Mouse (Mus musculus) stomach, embryonic 16.5 days (tissue): ENCODE measurements at regions not wholly inside any gene's neighbourhood (a gene's known extent, or its start where the extent isn't known, plus 50 kb on each side); places are given as distances from the start of the nearest gene placed in this dataset.

Source experiments
- ATAC-seq: fragments of 200-750 bp; cut with Nextera tagmentation; 2 replicates; pipeline ENCODE4 v1.8.0; 2017; ENCODE audit warnings: moderate number of reproducible peaks, moderate TSS enrichment; ENCODE audit not compliant: insufficient read depth, low FRiP score
- H3K27ac ChIP-seq: fragments of 300-500 bp; sonication (generic); 2 replicates; pipeline ENCODE4 v1.5.1; 2014; ENCODE audit warnings: low read length
- H3K27me3 ChIP-seq: fragments of 300-500 bp; sonication (generic); 2 replicates; pipeline ENCODE4 v1.6.1; 2014; ENCODE audit warnings: low read length, control low read depth, mixed read lengths; ENCODE audit not compliant: control insufficient read depth, insufficient read depth
- H3K36me3 ChIP-seq: fragments of 300-500 bp; sonication (generic); 2 replicates; pipeline ENCODE4 v1.6.1; 2014; ENCODE audit warnings: low read length; ENCODE audit not compliant: control insufficient read depth, insufficient read depth
- H3K4me1 ChIP-seq: fragments of 300-500 bp; sonication (generic); 2 replicates; pipeline ENCODE4 v1.6.1; 2014; ENCODE audit warnings: low read length, control low read depth, mixed read lengths; ENCODE audit not compliant: control insufficient read depth, insufficient read depth
- H3K4me2 ChIP-seq: fragments of 300-500 bp; sonication (generic); 2 replicates; pipeline ENCODE4 v1.6.1; 2014; ENCODE audit warnings: low read depth, low read length, mixed read lengths
- H3K4me3 ChIP-seq: fragments of 300-500 bp; sonication (generic); replicated peaks from 2 replicates; pipeline ENCODE4 v1.5.1; 2014; ENCODE audit warnings: mild to moderate bottlenecking, low read length
- H3K9ac ChIP-seq: fragments of 300-500 bp; sonication (generic); 2 replicates; pipeline ENCODE4 v1.6.1; 2014; ENCODE audit warnings: low read length
- H3K9me3 ChIP-seq: fragments of 300-500 bp; sonication (generic); replicated peaks from 2 replicates; pipeline ENCODE4 v1.6.1; 2016; ENCODE audit warnings: low read length, control low read depth; ENCODE audit not compliant: control insufficient read depth
- WGBS: fragments of 180-500 bp; shearing (Covaris S2); extraction: QIAGEN DNeasy Blood & Tissue Kit; methylation state at CpG from one replicate; pipeline ENCODE4 v1.1.7; 2014; 5-methylcytosine and 5-hydroxymethylcytosine counted together

DNA sequence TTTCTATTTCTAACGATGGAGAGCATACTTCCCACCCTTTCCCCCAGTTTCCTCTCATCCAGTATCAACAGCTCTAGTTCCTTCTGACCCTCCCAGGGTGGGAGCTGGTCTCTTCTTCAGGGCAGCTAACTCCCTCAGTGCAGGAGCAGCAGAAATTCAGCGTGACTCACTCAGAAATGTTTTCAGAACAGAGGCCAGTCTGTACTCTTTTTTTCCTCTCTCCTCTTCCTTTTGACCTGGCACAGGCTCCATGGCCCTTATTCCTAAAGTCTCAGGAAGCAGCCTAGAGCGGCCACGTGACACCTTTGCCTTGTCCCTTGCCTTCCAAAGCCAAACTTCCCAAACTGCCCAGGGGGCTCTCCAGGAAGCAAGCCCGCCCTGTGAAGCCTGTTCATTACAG is 55.4 kb downstream of the Pja1 start:
- Histone ChIP-seq H3K27ac (peak overlapping the region; percentile 24; the same call in 1 of the 2 replicates), H3K27me3 (peaks cover 18% of the 10 kb centered on the region), H3K9ac (no peak overlapping the region), H3K4me1 (0 out of 2 replicates have a peak, but pooled peaks cover 3% of the 10 kb centered on the region), H3K9me3 (no peaks in the 10 kb centered on the region), H3K4me3 (no peak overlapping the region), H3K36me3 (no peaks in the 10 kb centered on the region), H3K4me2 (no peak overlapping the region)
- 47% methylated on average over 5 of the region's 5 CpGs for WGBS
- ATAC-seq = no peak

DNA sequence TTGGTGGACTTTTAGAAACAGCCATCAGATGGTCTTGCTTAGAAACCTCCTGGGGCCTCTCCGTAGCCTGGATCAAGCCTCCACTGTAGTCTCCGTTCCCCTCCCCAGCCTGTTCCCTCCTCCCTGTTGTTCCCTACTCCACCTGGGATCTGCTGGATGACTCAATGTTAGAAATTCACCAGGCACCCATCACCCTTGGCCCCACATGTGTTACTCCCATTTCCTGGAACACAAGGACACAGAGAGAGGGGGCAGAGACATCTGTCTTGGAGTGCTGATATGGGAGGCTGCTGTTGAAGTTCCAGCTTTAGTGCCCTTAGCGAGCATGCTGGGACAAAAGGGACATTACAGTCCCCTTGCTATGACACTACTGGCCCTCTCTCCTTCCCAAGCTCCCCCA is 60.1 kb downstream of the Pja1 start:
- ATAC-seq = no peak
- Histone ChIP-seq H3K4me3 (no peak overlapping the region), H3K9ac (no peak overlapping the region), H3K9me3 (no peaks in the 10 kb centered on the region), H3K27me3 (peaks cover 5% of the 10 kb centered on the region; the same call in 1 of the 2 replicates), H3K27ac (no peak overlapping the region), H3K4me2 (no peak overlapping the region), H3K4me1 (peaks cover 8% of the 10 kb centered on the region; the same call in 1 of the 2 replicates), H3K36me3 (no peaks in the 10 kb centered on the region)
- WGBS = 59% methylated on average over 3 of the region's 3 CpGs

DNA sequence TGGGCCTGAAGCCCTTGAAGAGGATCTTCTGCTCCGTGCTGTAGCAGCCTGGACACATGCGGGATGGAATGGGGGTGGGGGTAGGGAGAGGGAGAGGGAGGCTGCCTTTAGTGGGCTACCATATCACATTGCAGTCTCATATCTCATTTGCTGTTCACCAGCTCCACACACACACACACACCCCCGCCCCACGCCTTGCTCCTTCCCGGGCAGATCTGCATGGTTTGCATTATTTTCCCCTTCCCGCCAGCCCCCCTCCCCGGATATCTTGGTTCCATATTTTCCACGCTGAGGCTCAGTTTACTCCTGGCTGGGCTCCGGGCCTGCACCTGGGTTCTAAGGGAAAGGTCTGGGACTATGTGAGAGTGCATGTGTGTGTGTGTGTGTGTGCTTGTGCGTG is 61.2 kb downstream of the Pja1 start:
- H3K36me3 ChIP-seq = no peaks in the 10 kb centered on the region
- no peak overlapping the region for H3K27ac ChIP-seq
- H3K4me2 ChIP-seq = no peak overlapping the region
- no peaks in the 10 kb centered on the region; the same call in 1 of the 2 replicates for H3K27me3 ChIP-seq
- 53% methylated on average over 10 of the region's 10 CpGs for WGBS
- peaks cover 8% of the 10 kb centered on the region; the same call in 1 of the 2 replicates for H3K4me1 ChIP-seq
- ATAC-seq = peak; percentile 22; the same call in 1 of the 2 replicates
- H3K9me3 ChIP-seq = no peaks in the 10 kb centered on the region
- H3K4me3 ChIP-seq = no peak overlapping the region
- no peak overlapping the region for H3K9ac ChIP-seq

DNA sequence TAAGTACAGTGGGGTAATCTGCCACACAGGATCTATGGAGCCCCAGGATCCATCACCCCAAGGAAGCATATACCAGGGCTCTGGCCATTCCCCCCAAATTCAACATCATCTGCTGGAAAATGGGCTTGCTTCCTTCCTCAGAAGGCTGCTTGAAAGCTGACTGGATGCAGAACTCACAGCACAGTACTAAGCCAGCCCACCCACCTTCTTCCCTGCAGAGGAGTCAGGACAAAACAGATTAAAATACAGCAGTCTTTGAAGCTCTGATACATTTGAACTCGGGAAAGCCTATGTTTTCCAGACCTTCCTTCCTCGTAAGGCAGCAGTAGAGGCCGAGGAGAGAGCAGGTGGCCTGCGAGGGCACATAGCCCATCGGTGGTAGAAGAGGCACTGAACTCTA is 61.7 kb downstream of the Pja1 start:
- Histone ChIP-seq H3K4me2 (no peak overlapping the region), H3K4me1 (peaks cover 8% of the 10 kb centered on the region; the same call in 1 of the 2 replicates), H3K4me3 (no peak overlapping the region), H3K9ac (no peak overlapping the region), H3K27ac (no peak overlapping the region), H3K27me3 (no peaks in the 10 kb centered on the region; the same call in 1 of the 2 replicates), H3K9me3 (no peaks in the 10 kb centered on the region), H3K36me3 (no peaks in the 10 kb centered on the region)
- 57% methylated on average over 5 of the region's 5 CpGs for WGBS
- peak; percentile 18; the same call in 1 of the 2 replicates for ATAC-seq

DNA sequence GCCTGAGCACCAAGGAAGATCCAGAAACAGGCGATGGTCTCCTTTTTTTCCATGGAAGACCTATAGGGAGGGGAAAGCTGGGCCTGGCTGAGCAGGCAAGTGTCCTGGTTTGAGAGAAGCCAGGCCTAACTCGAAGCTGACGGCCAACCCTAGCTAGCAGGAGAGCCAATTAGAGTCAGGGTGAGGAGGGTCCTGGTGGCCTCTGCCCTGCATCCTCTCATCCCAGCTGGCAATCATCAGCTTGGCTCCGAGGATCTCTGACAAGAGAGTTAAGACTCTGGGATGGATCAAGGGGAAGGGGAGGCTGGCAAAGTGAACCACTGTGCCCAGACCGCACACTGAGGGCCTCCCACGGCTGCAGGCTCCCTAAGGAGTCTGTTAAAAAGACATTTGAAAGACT is 62.3 kb downstream of the Pja1 start:
- Histone ChIP-seq H3K36me3 (no peaks in the 10 kb centered on the region), H3K9ac (no peak overlapping the region), H3K9me3 (no peaks in the 10 kb centered on the region), H3K4me1 (peaks cover 8% of the 10 kb centered on the region; the same call in 1 of the 2 replicates), H3K27me3 (no peaks in the 10 kb centered on the region; the same call in 1 of the 2 replicates), H3K27ac (no peak overlapping the region), H3K4me2 (no peak overlapping the region), H3K4me3 (no peak overlapping the region)
- WGBS = 50% methylated on average over 6 of the region's 6 CpGs
- 0 out of 2 replicates have a peak, but pooled peaks have one; percentile 18 for ATAC-seq

DNA sequence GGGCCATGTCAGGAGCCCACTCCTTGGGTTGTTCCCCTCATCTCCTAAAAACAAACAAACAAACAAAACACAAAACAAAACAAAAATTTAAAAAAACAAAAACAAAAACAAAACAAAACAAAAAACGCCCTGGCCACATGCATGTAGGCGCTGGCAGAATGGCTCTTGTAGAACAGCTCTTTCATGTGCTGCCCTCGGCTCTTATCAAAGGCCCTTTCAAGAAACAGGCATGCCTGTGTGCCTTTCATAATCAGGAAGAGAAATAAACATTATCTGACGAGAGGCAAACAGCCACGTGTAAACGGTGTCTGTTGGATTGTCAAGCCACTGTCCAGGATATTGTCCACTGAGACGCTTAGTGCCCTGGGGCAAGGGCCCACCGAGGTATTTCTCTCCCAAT is 65.2 kb downstream of the Pja1 start:
- Histone ChIP-seq H3K9me3 (no peaks in the 10 kb centered on the region), H3K9ac (no peak overlapping the region), H3K27ac (no peak overlapping the region), H3K36me3 (no peaks in the 10 kb centered on the region), H3K4me1 (peaks cover 5% of the 10 kb centered on the region; the same call in 1 of the 2 replicates), H3K4me3 (no peak overlapping the region), H3K27me3 (no peaks in the 10 kb centered on the region; the same call in 1 of the 2 replicates), H3K4me2 (no peak overlapping the region)
- 49% methylated on average over 8 of the region's 8 CpGs for WGBS
- no peak for ATAC-seq

DNA sequence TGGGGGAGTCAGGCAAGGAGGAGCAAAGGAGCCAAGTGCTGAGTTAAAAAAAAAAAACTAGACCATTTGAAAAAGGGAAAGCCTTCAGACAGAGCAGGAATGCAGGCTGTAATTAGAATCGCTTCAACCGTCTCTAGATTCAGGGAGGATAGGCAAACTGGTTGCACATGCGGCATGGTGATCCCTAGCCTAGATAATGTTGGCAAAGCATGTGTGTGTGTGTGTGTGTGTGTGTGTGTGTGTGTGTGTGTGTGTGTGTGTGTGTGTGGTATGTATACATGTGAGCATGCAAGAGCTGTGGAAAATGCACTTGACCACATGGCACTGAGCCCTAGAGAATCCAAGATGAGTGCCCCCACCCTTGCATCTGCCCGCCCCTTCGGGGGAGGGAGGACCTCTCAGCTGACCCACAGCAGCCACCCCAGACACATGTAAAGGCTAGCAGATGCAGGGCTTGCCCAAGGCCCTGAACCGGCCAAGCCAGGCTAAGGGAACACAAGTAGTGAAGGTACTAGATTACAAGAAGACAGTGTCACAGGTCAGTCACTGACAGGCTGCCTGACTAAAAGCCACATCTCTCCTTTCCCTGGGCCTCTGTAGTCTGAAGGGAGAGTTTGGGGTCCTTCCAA is 67.4 kb downstream of the Pja1 start:
- 54% methylated on average over 6 of the region's 6 CpGs for WGBS
- Histone ChIP-seq H3K27me3 (peaks cover 6% of the 10 kb centered on the region; the same call in 1 of the 2 replicates), H3K4me3 (no peak overlapping the region), H3K4me2 (no peak overlapping the region), H3K9me3 (no peaks in the 10 kb centered on the region), H3K36me3 (no peaks in the 10 kb centered on the region), H3K27ac (no peak overlapping the region; the same call in 1 of the 2 replicates), H3K9ac (no peak overlapping the region), H3K4me1 (no peaks in the 10 kb centered on the region)
- ATAC-seq = no peak

DNA sequence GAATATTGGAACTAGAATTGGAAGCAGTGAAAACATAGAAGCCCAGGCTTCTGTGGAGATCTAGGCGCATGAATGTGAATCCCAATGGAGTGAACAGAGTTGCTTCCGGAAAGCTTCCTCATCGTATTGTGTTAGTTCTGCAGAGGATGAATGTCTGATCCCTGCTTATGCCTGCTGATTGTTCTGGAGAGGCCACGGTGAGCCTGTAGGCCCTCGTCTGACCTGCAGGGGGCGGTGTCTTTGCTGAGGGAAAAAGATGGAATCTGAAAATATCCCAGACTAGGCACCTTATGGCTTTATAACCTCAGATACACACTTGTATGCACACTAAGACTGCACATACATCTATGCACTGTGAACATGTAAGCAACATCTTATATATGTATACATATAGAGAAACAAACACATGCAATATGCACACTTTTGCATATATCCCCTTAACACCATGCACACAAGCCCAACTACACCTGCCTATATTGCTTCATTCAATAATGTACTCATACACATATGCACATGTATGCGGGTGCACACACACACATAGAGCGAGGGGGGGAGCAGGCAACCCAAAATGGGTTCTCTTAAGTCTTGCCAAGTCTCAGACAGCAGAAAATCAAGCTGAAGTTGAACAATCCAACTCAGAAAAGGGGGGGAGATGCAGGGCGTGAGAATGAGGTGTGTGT is 68.1 kb downstream of the Pja1 start:
- Histone ChIP-seq H3K4me2 (no peak overlapping the region), H3K9me3 (no peaks in the 10 kb centered on the region), H3K27me3 (peaks cover 6% of the 10 kb centered on the region; the same call in 1 of the 2 replicates), H3K36me3 (no peaks in the 10 kb centered on the region), H3K9ac (no peak overlapping the region), H3K4me1 (no peaks in the 10 kb centered on the region), H3K4me3 (no peak overlapping the region), H3K27ac (no peak overlapping the region)
- no peak for ATAC-seq
- 51% methylated on average over 9 of the region's 9 CpGs for WGBS

DNA sequence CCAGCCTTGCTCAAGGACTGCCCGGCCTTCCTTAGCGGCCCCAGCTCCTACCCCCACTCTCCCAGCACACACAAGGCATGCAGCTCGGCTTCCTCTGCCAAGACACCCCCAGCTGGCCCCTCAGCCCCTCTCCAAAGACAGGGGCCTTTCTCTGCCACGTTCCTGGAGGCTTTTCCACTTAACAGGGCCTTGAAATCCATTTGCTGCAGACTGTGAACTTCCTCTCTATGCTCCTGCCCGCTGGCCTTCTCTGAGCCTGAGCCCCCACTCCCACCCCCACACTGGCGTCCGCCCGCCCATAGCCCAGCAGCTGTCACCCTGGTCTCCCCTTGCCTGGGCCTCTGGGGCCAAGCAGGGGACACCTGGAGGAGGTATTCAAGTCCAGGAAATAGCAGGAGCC is 73.7 kb downstream of the Pja1 start:
- H3K4me3 ChIP-seq = no peak overlapping the region
- no peaks in the 10 kb centered on the region for H3K4me1 ChIP-seq
- no peaks in the 10 kb centered on the region for H3K36me3 ChIP-seq
- H3K9ac ChIP-seq = peak overlapping the region; percentile 43
- no peak overlapping the region for H3K4me2 ChIP-seq
- WGBS = 33% methylated on average over 8 of the region's 8 CpGs
- peaks cover 6% of the 10 kb centered on the region; the same call in 1 of the 2 replicates for H3K27me3 ChIP-seq
- no peaks in the 10 kb centered on the region for H3K9me3 ChIP-seq
- H3K27ac ChIP-seq = peak overlapping the region; percentile 33
- ATAC-seq = peak; percentile 68; the same call in 1 of the 2 replicates
